Comparison of ENCODE assay signal across 27 mouse cellular contexts in genomic region chr11:18489517-18490256, GRCm38 (mm10).
A peak's percentile ranks its signal among the peaks of the same experiment; 100 is the strongest.
DNase-seq lines count a peak whose midpoint lies in the region; ATAC-seq lines count a peak whose summit lies in the region.
"Had no signal": no experiment of that assay in that cellular context is flagged by ENCODE, and none has a peak within 500 bp of the region (broad histone marks: within the 10 kb centered on the region; RNA-seq: fewer than 3 reads in every experiment).

No protein-coding gene starts in this region.

- no peak overlapping the region for H3K27ac ChIP-seq in kidney, embryonic 14.5 days (ENCODE audit: low read depth, low read length)
- peak overlapping the region; percentile 54 for H3K27ac ChIP-seq in neural tube, embryonic 13.5 days (replicated peaks)
- no peak overlapping the region for H3K27ac ChIP-seq in neural tube, embryonic 15.5 days (replicated peaks)
- H3K27ac ChIP-seq: embryonic facial prominence, embryonic 13.5 days; forebrain, embryonic 10.5 days; forebrain, embryonic 15.5 days; heart, adult 2 months; intestine, embryonic 15.5 days; layer of hippocampus, adult 2 months; liver, embryonic 12.5 days; midbrain, embryonic 13.5 days had no signal

- H3K4me2 ChIP-seq in kidney, embryonic 14.5 days (replicated peaks; ENCODE audit: low read depth, low read length) = no peak overlapping the region
- H3K4me2 ChIP-seq in neural tube, embryonic 13.5 days = no peak overlapping the region
- no peak overlapping the region for H3K4me2 ChIP-seq in neural tube, embryonic 15.5 days
- H3K4me2 ChIP-seq: embryonic facial prominence, embryonic 13.5 days; forebrain, embryonic 15.5 days; heart, embryonic 12.5 days; intestine, embryonic 15.5 days; liver, embryonic 12.5 days; midbrain, embryonic 13.5 days had no signal

- WGBS in kidney, embryonic 14.5 days = 21% methylated on average over 9 of the region's 9 CpGs
- 48% methylated on average over 9 of the region's 9 CpGs for WGBS in neural tube, embryonic 13.5 days
- WGBS in neural tube, embryonic 15.5 days = 48% methylated on average over 9 of the region's 9 CpGs

- no peaks in the 10 kb centered on the region for H3K36me3 ChIP-seq in kidney, embryonic 14.5 days (ENCODE audit: control insufficient read depth, insufficient read depth, low read length)
- no peaks in the 10 kb centered on the region for H3K36me3 ChIP-seq in neural tube, embryonic 13.5 days
- H3K36me3 ChIP-seq in neural tube, embryonic 15.5 days = no peaks in the 10 kb centered on the region
- H3K36me3 ChIP-seq: embryonic facial prominence, embryonic 13.5 days; forebrain, embryonic 10.5 days; forebrain, embryonic 15.5 days; heart, embryonic 12.5 days; intestine, embryonic 15.5 days; liver, embryonic 12.5 days; midbrain, embryonic 13.5 days had no signal

- DNase-seq in kidney, adult 11 months = no peak
- no peak for DNase-seq in cerebellum, adult 9-10 months
- no peak for DNase-seq in layer of hippocampus, postnatal 25 days (ENCODE audit: extremely low spot score in 1 of 2, low spot score in 1 of 2)
- DNase-seq: adrenal gland, adult 8-10 months; B cell, adult 2 months; cerebellum, adult 2 months; heart, adult 2 months; heart, postnatal 4 days; liver, postnatal 0 days; lung, postnatal 36 days; thymus, adult 2 months; thymus, postnatal 4 days had no signal

- no peaks in the 10 kb centered on the region for H3K9me3 ChIP-seq in kidney, embryonic 14.5 days (ENCODE audit: control insufficient read depth, low read length)
- H3K9me3 ChIP-seq in neural tube, embryonic 13.5 days = no peaks in the 10 kb centered on the region
- H3K9me3 ChIP-seq in neural tube, embryonic 15.5 days (replicated peaks) = no peaks in the 10 kb centered on the region
- H3K9me3 ChIP-seq: embryonic facial prominence, embryonic 13.5 days; forebrain, embryonic 10.5 days; forebrain, embryonic 15.5 days; heart, embryonic 12.5 days; intestine, embryonic 15.5 days; liver, embryonic 12.5 days; megakaryocyte, embryonic 14.5 days; midbrain, embryonic 13.5 days had no signal

- no peak overlapping the region for H3K9ac ChIP-seq in kidney, embryonic 14.5 days (ENCODE audit: low read depth, low read length)
- no peak overlapping the region for H3K9ac ChIP-seq in neural tube, embryonic 13.5 days
- no peak overlapping the region for H3K9ac ChIP-seq in neural tube, embryonic 15.5 days (replicated peaks)
- H3K9ac ChIP-seq: embryonic facial prominence, embryonic 13.5 days; forebrain, embryonic 15.5 days; heart, embryonic 12.5 days; intestine, embryonic 15.5 days; liver, embryonic 12.5 days; liver, postnatal 0 days; midbrain, embryonic 13.5 days had no signal

- peak; percentile 77 for ATAC-seq in kidney, embryonic 14.5 days (ENCODE audit: low FRiP score, low TSS enrichment)
- ATAC-seq in neural tube, embryonic 13.5 days (ENCODE audit: low read depth) = peak; percentile 82
- ATAC-seq in neural tube, embryonic 15.5 days (ENCODE audit: low FRiP score) = no peak
- ATAC-seq in hematopoietic stem cell, adult 5-6 weeks (replicated peaks in 1 of 2; ENCODE audit: insufficient read depth in 1 of 2, low FRiP score in 2 of 2, low TSS enrichment in 1 of 2, low read depth in 1 of 2, poor library complexity in 2 of 2, severe bottlenecking in 2 of 2) = peak; percentile 17 to 36; a peak in 2 of 4 replicates
- ATAC-seq: activated CD4-positive, CD25-positive, alpha-beta regulatory T cell, adult 4 months; forebrain, embryonic 15.5 days; hindbrain, embryonic 16.5 days; intestine, embryonic 15.5 days; liver, embryonic 12.5 days; liver, postnatal 0 days; midbrain, embryonic 13.5 days had no signal

- H3K4me3 ChIP-seq in kidney, embryonic 14.5 days (ENCODE audit: low read length) = no peak overlapping the region
- no peak overlapping the region for H3K4me3 ChIP-seq in neural tube, embryonic 13.5 days
- H3K4me3 ChIP-seq in neural tube, embryonic 15.5 days (replicated peaks) = no peak overlapping the region
- H3K4me3 ChIP-seq: embryonic facial prominence, embryonic 13.5 days; forebrain, embryonic 10.5 days; forebrain, embryonic 15.5 days; heart, adult 2 months; heart, embryonic 12.5 days; intestine, embryonic 15.5 days; layer of hippocampus, adult 2 months; liver, embryonic 12.5 days; megakaryocyte, embryonic 14.5 days; midbrain, embryonic 13.5 days had no signal

- no peaks in the 10 kb centered on the region for H3K27me3 ChIP-seq in kidney, embryonic 14.5 days (ENCODE audit: control insufficient read depth, insufficient read depth, low read length)
- no peaks in the 10 kb centered on the region for H3K27me3 ChIP-seq in neural tube, embryonic 13.5 days
- no peaks in the 10 kb centered on the region for H3K27me3 ChIP-seq in neural tube, embryonic 15.5 days (replicated peaks)
- H3K27me3 ChIP-seq: embryonic facial prominence, embryonic 13.5 days; forebrain, embryonic 15.5 days; heart, embryonic 12.5 days; intestine, embryonic 15.5 days; liver, embryonic 12.5 days; megakaryocyte, embryonic 14.5 days; midbrain, embryonic 13.5 days had no signal

- no peaks in the 10 kb centered on the region; the same call in 1 of the 2 replicates for H3K4me1 ChIP-seq in kidney, embryonic 14.5 days (ENCODE audit: control insufficient read depth, insufficient read depth, low read length)
- peaks cover 14% of the 10 kb centered on the region for H3K4me1 ChIP-seq in neural tube, embryonic 13.5 days (replicated peaks)
- no peaks in the 10 kb centered on the region for H3K4me1 ChIP-seq in neural tube, embryonic 15.5 days
- H3K4me1 ChIP-seq: forebrain, embryonic 15.5 days; heart, embryonic 12.5 days; intestine, embryonic 15.5 days; liver, embryonic 12.5 days; megakaryocyte, embryonic 14.5 days; midbrain, embryonic 13.5 days had no signal
